Mouse (Mus musculus) central nervous system, embryonic 18 days (tissue): ENCODE data around the gene Fgfbp1. TPM values are rescaled to one million over a fixed set of nuclear protein-coding genes. Genes with fewer than 3 reads are reported as not detected.

Experiments
- polyA plus RNA-seq: library from polyadenylated mRNA; depleted of rRNA; stranded (reverse); fragments of >200 nt; gene quantifications from 2 replicates; pipeline ENCODE4 v1.2.3, GENCODE M21; 2012; rRNA removed

Fgfbp1 gene
- polyA plus RNA-seq = 9.4 and 9.5 TPM in 2 replicates

GRCm38 (mm10) chr5:43981620-43982019 is at the start of gene Fgfbp1:
Gene Fgfbp1 (minus strand): TSS chr5:43981779.

Other genes with a start within 250 kb of the Fgfbp1 start
- gene Bst1, start 162.9 kb downstream of the Fgfbp1 start, polyA plus RNA-seq = 0.16 and 1.0 TPM in 2 replicates
- gene Fbxl5, start 160.1 kb downstream of the Fgfbp1 start, polyA plus RNA-seq = 56.0 and 58.1 TPM in 2 replicates
- 1.3 TPM in 2 replicates for gene Cd38, start 113.2 kb downstream of the Fgfbp1 start, polyA plus RNA-seq
- 0.30 and 0.39 TPM in 2 replicates for gene Gm7879, start 68.6 kb downstream of the Fgfbp1 start, polyA plus RNA-seq
- 14.5 and 15.4 TPM in 2 replicates for gene Prom1, start 120.3 kb upstream of the Fgfbp1 start, polyA plus RNA-seq
- 45.0 and 49.0 TPM in 2 replicates for gene Tapt1, start 244.8 kb upstream of the Fgfbp1 start, polyA plus RNA-seq